Mouse (Mus musculus): ENCODE data around the gene Fosl1. TPM values are rescaled to one million over a fixed set of nuclear protein-coding genes. Genes with fewer than 3 reads are reported as not detected.
A peak's percentile ranks its signal among the peaks of the same experiment; 100 is the strongest.

Gene Fosl1
- polyA plus RNA-seq, 1 experiment from 2014 or later = not detected

- Histone ChIP-seq H3K4me1 (ENCODE audit: control insufficient read depth, low read depth, low read length) (no peaks in the 10 kb centered on the region), H3K27ac (ENCODE audit: low read length) (no peak overlapping the region), H3K9ac (ENCODE audit: low read depth, low read length) (no peak overlapping the region), H3K36me3 (ENCODE audit: control insufficient read depth, insufficient read depth) (no peaks in the 10 kb centered on the region; the same call in 1 of the 2 replicates), H3K4me2 (ENCODE audit: low read depth, low read length) (no peak overlapping the region), H3K4me3 (ENCODE audit: low read depth, low read length) (no peak overlapping the region), H3K9me3 (replicated peaks; ENCODE audit: control insufficient read depth, low read length) (no peaks in the 10 kb centered on the region), H3K27me3 (ENCODE audit: control insufficient read depth, insufficient read depth, low read depth, low read length) (no peaks in the 10 kb centered on the region)
- ATAC-seq (ENCODE audit: low read depth) = no peak
- 71% methylated on average over 10 of the region's 10 CpGs for WGBS (ENCODE audit: insufficient replicate concordance)
Observed at GRCm38 (mm10) chr19:5481398-5481797, 34.1 kb downstream of the Fosl1 start.

- H3K27me3 ChIP-seq (ENCODE audit: control insufficient read depth, insufficient read depth, low read depth, low read length) = no peaks in the 10 kb centered on the region
- H3K27ac ChIP-seq (ENCODE audit: low read length) = no peak overlapping the region
- no peak for ATAC-seq (ENCODE audit: low read depth)
- H3K9ac ChIP-seq (ENCODE audit: low read depth, low read length) = no peak overlapping the region
- WGBS (ENCODE audit: insufficient replicate concordance) = 78% methylated on average over 19 of the region's 19 CpGs
- H3K4me2 ChIP-seq (ENCODE audit: low read depth, low read length) = no peak overlapping the region
- no peak overlapping the region for H3K4me3 ChIP-seq (ENCODE audit: low read depth, low read length)
- peaks cover 15% of the 10 kb centered on the region for H3K4me1 ChIP-seq (ENCODE audit: control insufficient read depth, low read depth, low read length)
- H3K9me3 ChIP-seq (replicated peaks; ENCODE audit: control insufficient read depth, low read length) = no peaks in the 10 kb centered on the region
- no peaks in the 10 kb centered on the region; the same call in 1 of the 2 replicates for H3K36me3 ChIP-seq (ENCODE audit: control insufficient read depth, insufficient read depth)
Observed at GRCm38 (mm10) chr19:5483386-5484359, 36.3 kb downstream of the Fosl1 start.

GRCm38 (mm10) chr19:5484496-5484895, 37.1 kb downstream of the Fosl1 start:
- Histone ChIP-seq H3K9ac (ENCODE audit: low read depth, low read length) (no peak overlapping the region), H3K4me1 (ENCODE audit: control insufficient read depth, low read depth, low read length) (peaks cover 22% of the 10 kb centered on the region), H3K27ac (ENCODE audit: low read length) (no peak overlapping the region), H3K27me3 (ENCODE audit: control insufficient read depth, insufficient read depth, low read depth, low read length) (no peaks in the 10 kb centered on the region), H3K4me3 (ENCODE audit: low read depth, low read length) (no peak overlapping the region), H3K4me2 (ENCODE audit: low read depth, low read length) (no peak overlapping the region), H3K36me3 (ENCODE audit: control insufficient read depth, insufficient read depth) (no peaks in the 10 kb centered on the region; the same call in 1 of the 2 replicates), H3K9me3 (replicated peaks; ENCODE audit: control insufficient read depth, low read length) (no peaks in the 10 kb centered on the region)
- no peak for ATAC-seq (ENCODE audit: low read depth)
- 74% methylated on average over 5 of the region's 5 CpGs for WGBS (ENCODE audit: insufficient replicate concordance)

GRCm38 (mm10) chr19:5485371-5485770, 38.0 kb downstream of the Fosl1 start:
- Histone ChIP-seq H3K36me3 (ENCODE audit: control insufficient read depth, insufficient read depth) (no peaks in the 10 kb centered on the region; the same call in 1 of the 2 replicates), H3K9ac (ENCODE audit: low read depth, low read length) (no peak overlapping the region), H3K27ac (ENCODE audit: low read length) (no peak overlapping the region), H3K9me3 (replicated peaks; ENCODE audit: control insufficient read depth, low read length) (no peaks in the 10 kb centered on the region), H3K27me3 (ENCODE audit: control insufficient read depth, insufficient read depth, low read depth, low read length) (no peaks in the 10 kb centered on the region), H3K4me1 (ENCODE audit: control insufficient read depth, low read depth, low read length) (peaks cover 28% of the 10 kb centered on the region), H3K4me2 (ENCODE audit: low read depth, low read length) (no peak overlapping the region), H3K4me3 (ENCODE audit: low read depth, low read length) (no peak overlapping the region)
- 85% methylated on average over 8 of the region's 8 CpGs for WGBS (ENCODE audit: insufficient replicate concordance)
- ATAC-seq (ENCODE audit: low read depth) = no peak

GRCm38 (mm10) chr19:5485821-5486220, 38.5 kb downstream of the Fosl1 start:
- Histone ChIP-seq H3K27me3 (ENCODE audit: control insufficient read depth, insufficient read depth, low read depth, low read length) (no peaks in the 10 kb centered on the region), H3K4me1 (ENCODE audit: control insufficient read depth, low read depth, low read length) (peaks cover 28% of the 10 kb centered on the region), H3K36me3 (ENCODE audit: control insufficient read depth, insufficient read depth) (no peaks in the 10 kb centered on the region; the same call in 1 of the 2 replicates), H3K9ac (ENCODE audit: low read depth, low read length) (no peak overlapping the region), H3K4me3 (ENCODE audit: low read depth, low read length) (no peak overlapping the region), H3K9me3 (replicated peaks; ENCODE audit: control insufficient read depth, low read length) (no peaks in the 10 kb centered on the region), H3K27ac (ENCODE audit: low read length) (no peak overlapping the region), H3K4me2 (ENCODE audit: low read depth, low read length) (no peak overlapping the region)
- ATAC-seq (ENCODE audit: low read depth) = no peak
- 84% methylated on average over 7 of the region's 7 CpGs for WGBS (ENCODE audit: insufficient replicate concordance)

GRCm38 (mm10) chr19:5486286-5486685, 38.9 kb downstream of the Fosl1 start:
- H3K4me1 ChIP-seq (ENCODE audit: control insufficient read depth, low read depth, low read length) = peaks cover 28% of the 10 kb centered on the region
- H3K27ac ChIP-seq (ENCODE audit: low read length) = no peak overlapping the region
- no peaks in the 10 kb centered on the region; the same call in 1 of the 2 replicates for H3K36me3 ChIP-seq (ENCODE audit: control insufficient read depth, insufficient read depth)
- H3K27me3 ChIP-seq (ENCODE audit: control insufficient read depth, insufficient read depth, low read depth, low read length) = no peaks in the 10 kb centered on the region
- ATAC-seq (ENCODE audit: low read depth) = no peak
- H3K9ac ChIP-seq (ENCODE audit: low read depth, low read length) = no peak overlapping the region
- no peak overlapping the region for H3K4me3 ChIP-seq (ENCODE audit: low read depth, low read length)
- no peak overlapping the region for H3K4me2 ChIP-seq (ENCODE audit: low read depth, low read length)
- H3K9me3 ChIP-seq (replicated peaks; ENCODE audit: control insufficient read depth, low read length) = no peaks in the 10 kb centered on the region
- 83% methylated on average over 8 of the region's 8 CpGs for WGBS (ENCODE audit: insufficient replicate concordance)

GRCm38 (mm10) chr19:5486771-5487170, 39.4 kb downstream of the Fosl1 start:
- Histone ChIP-seq H3K36me3 (ENCODE audit: control insufficient read depth, insufficient read depth) (no peaks in the 10 kb centered on the region; the same call in 1 of the 2 replicates), H3K4me1 (ENCODE audit: control insufficient read depth, low read depth, low read length) (peaks cover 30% of the 10 kb centered on the region), H3K27ac (ENCODE audit: low read length) (no peak overlapping the region), H3K4me3 (ENCODE audit: low read depth, low read length) (no peak overlapping the region), H3K9me3 (replicated peaks; ENCODE audit: control insufficient read depth, low read length) (no peaks in the 10 kb centered on the region), H3K27me3 (ENCODE audit: control insufficient read depth, insufficient read depth, low read depth, low read length) (no peaks in the 10 kb centered on the region), H3K4me2 (ENCODE audit: low read depth, low read length) (peak overlapping the region; percentile 96; the same call in 1 of the 2 replicates), H3K9ac (ENCODE audit: low read depth, low read length) (no peak overlapping the region; the same call in 1 of the 2 replicates)
- no peak for ATAC-seq (ENCODE audit: low read depth)
- 84% methylated on average over 4 of the region's 4 CpGs for WGBS (ENCODE audit: insufficient replicate concordance)

- peak within 1 kb of the TSS; percentile 65 for H3K4me3 ChIP-seq (ENCODE audit: low read depth, low read length)
Observed at GRCm38 (mm10) chr19:5487768-5488550, 40.6 kb downstream of the Fosl1 start, which contains the start of gene Mus81. Mus81 (minus strand) TSS chr19:5488402.

More at GRCm38 (mm10) chr19:5487768-5488550, 40.6 kb downstream of the Fosl1 start, which contains the start of gene Mus81:
- peaks cover 34% of the 10 kb centered on the region for H3K4me1 ChIP-seq (ENCODE audit: control insufficient read depth, low read depth, low read length)
- H3K9ac ChIP-seq (ENCODE audit: low read depth, low read length) = peak within 1 kb of the TSS; percentile 72
- peak; percentile 71 for ATAC-seq (ENCODE audit: low read depth)
- under 1% methylated on average over 39 of the region's 39 CpGs for WGBS (ENCODE audit: insufficient replicate concordance)
- H3K36me3 ChIP-seq (ENCODE audit: control insufficient read depth, insufficient read depth) = peaks cover 8% of the 10 kb centered on the region
- peak within 1 kb of the TSS; percentile 96 for H3K4me2 ChIP-seq (ENCODE audit: low read depth, low read length)
- H3K27ac ChIP-seq (ENCODE audit: low read length) = peak within 1 kb of the TSS; percentile 99
- H3K9me3 ChIP-seq (replicated peaks; ENCODE audit: control insufficient read depth, low read length) = no peaks in the 10 kb centered on the region
- no peaks in the 10 kb centered on the region for H3K27me3 ChIP-seq (ENCODE audit: control insufficient read depth, insufficient read depth, low read depth, low read length)

Measured in liver, embryonic 16.5 days (tissue).